Mouse (Mus musculus): ENCODE data around the gene Rabgef1. TPM values are rescaled to one million over a fixed set of nuclear protein-coding genes. Genes with fewer than 3 reads are reported as not detected.

The Rabgef1 gene
- polyA plus RNA-seq, 1 experiment from 2014 or later: 27.0 TPM

GRCm38 (mm10) chr5:130180362-130180761 lies 8.8 kb downstream of the Rabgef1 start:
- 76% methylated on average over 7 of the region's 7 CpGs for WGBS
- Histone ChIP-seq H3K4me2 (ENCODE audit: low read depth, low read length, severe bottlenecking) (no peak overlapping the region), H3K27me3 (ENCODE audit: control insufficient read depth, insufficient read depth, low read length) (no peaks in the 10 kb centered on the region), H3K4me3 (ENCODE audit: low read depth, low read length) (no peak overlapping the region), H3K4me1 (replicated peaks; ENCODE audit: control insufficient read depth, insufficient read depth, low read length) (no peaks in the 10 kb centered on the region), H3K9ac (ENCODE audit: low read length) (no peak overlapping the region), H3K36me3 (ENCODE audit: control insufficient read depth, insufficient read depth, low read length) (no peaks in the 10 kb centered on the region), H3K27ac (ENCODE audit: low read depth, low read length) (no peak overlapping the region), H3K9me3 (ENCODE audit: control insufficient read depth, low read length) (no peaks in the 10 kb centered on the region)
- ATAC-seq (replicated peaks; ENCODE audit: low FRiP score): no peak
- DNase-seq (ENCODE audit: low spot score): no peak

GRCm38 (mm10) chr5:130181740-130182540 lies 10.3 kb downstream of the Rabgef1 start:
- WGBS: 91% methylated on average over 6 of the region's 6 CpGs
- Histone ChIP-seq H3K4me3 (ENCODE audit: low read depth, low read length) (no peak overlapping the region), H3K4me1 (replicated peaks; ENCODE audit: control insufficient read depth, insufficient read depth, low read length) (no peaks in the 10 kb centered on the region), H3K27me3 (ENCODE audit: control insufficient read depth, insufficient read depth, low read length) (no peaks in the 10 kb centered on the region), H3K9ac (ENCODE audit: low read length) (no peak overlapping the region), H3K9me3 (ENCODE audit: control insufficient read depth, low read length) (no peaks in the 10 kb centered on the region), H3K36me3 (ENCODE audit: control insufficient read depth, insufficient read depth, low read length) (no peaks in the 10 kb centered on the region), H3K27ac (ENCODE audit: low read depth, low read length) (no peak overlapping the region), H3K4me2 (ENCODE audit: low read depth, low read length, severe bottlenecking) (no peak overlapping the region)
- ATAC-seq (replicated peaks; ENCODE audit: low FRiP score): no peak
- DNase-seq (ENCODE audit: low spot score): no peak

- Histone ChIP-seq H3K4me2 (ENCODE audit: low read depth, low read length, severe bottlenecking) (no peak overlapping the region), H3K9ac (ENCODE audit: low read length) (no peak overlapping the region), H3K27ac (ENCODE audit: low read depth, low read length) (no peak overlapping the region), H3K36me3 (ENCODE audit: control insufficient read depth, insufficient read depth, low read length) (no peaks in the 10 kb centered on the region; the same call in 1 of the 2 replicates), H3K9me3 (ENCODE audit: control insufficient read depth, low read length) (no peaks in the 10 kb centered on the region), H3K4me1 (replicated peaks; ENCODE audit: control insufficient read depth, insufficient read depth, low read length) (no peaks in the 10 kb centered on the region), H3K27me3 (ENCODE audit: control insufficient read depth, insufficient read depth, low read length) (no peaks in the 10 kb centered on the region), H3K4me3 (ENCODE audit: low read depth, low read length) (no peak overlapping the region)
- ATAC-seq (replicated peaks; ENCODE audit: low FRiP score) (no peak), DNase-seq (ENCODE audit: low spot score) (no peak)
- WGBS: 91% methylated on average over 3 of the region's 3 CpGs
Measured at GRCm38 (mm10) chr5:130182541-130182821, 10.9 kb downstream of the Rabgef1 start.

GRCm38 (mm10) chr5:130184193-130184856 lies 12.7 kb downstream of the Rabgef1 start:
- H3K9ac ChIP-seq (ENCODE audit: low read length): no peak overlapping the region
- no peaks in the 10 kb centered on the region; the same call in 1 of the 2 replicates for H3K36me3 ChIP-seq (ENCODE audit: control insufficient read depth, insufficient read depth, low read length)
- WGBS: 93% methylated on average over 9 of the region's 9 CpGs
- DNase-seq (ENCODE audit: low spot score) (no peak), ATAC-seq (replicated peaks; ENCODE audit: low FRiP score) (no peak)
- no peak overlapping the region for H3K4me2 ChIP-seq (ENCODE audit: low read depth, low read length, severe bottlenecking)
- H3K27ac ChIP-seq (ENCODE audit: low read depth, low read length): no peak overlapping the region
- H3K4me1 ChIP-seq (replicated peaks; ENCODE audit: control insufficient read depth, insufficient read depth, low read length): no peaks in the 10 kb centered on the region
- H3K27me3 ChIP-seq (ENCODE audit: control insufficient read depth, insufficient read depth, low read length): no peaks in the 10 kb centered on the region
- no peaks in the 10 kb centered on the region for H3K9me3 ChIP-seq (ENCODE audit: control insufficient read depth, low read length)
- no peak overlapping the region for H3K4me3 ChIP-seq (ENCODE audit: low read depth, low read length)

GRCm38 (mm10) chr5:130185312-130185711 lies 13.7 kb downstream of the Rabgef1 start:
- Histone ChIP-seq H3K9me3 (ENCODE audit: control insufficient read depth, low read length) (no peaks in the 10 kb centered on the region), H3K27me3 (ENCODE audit: control insufficient read depth, insufficient read depth, low read length) (no peaks in the 10 kb centered on the region), H3K4me3 (ENCODE audit: low read depth, low read length) (no peak overlapping the region), H3K27ac (ENCODE audit: low read depth, low read length) (no peak overlapping the region), H3K36me3 (ENCODE audit: control insufficient read depth, insufficient read depth, low read length) (no peaks in the 10 kb centered on the region; the same call in 1 of the 2 replicates), H3K9ac (ENCODE audit: low read length) (no peak overlapping the region), H3K4me1 (replicated peaks; ENCODE audit: control insufficient read depth, insufficient read depth, low read length) (no peaks in the 10 kb centered on the region), H3K4me2 (ENCODE audit: low read depth, low read length, severe bottlenecking) (no peak overlapping the region)
- ATAC-seq (replicated peaks; ENCODE audit: low FRiP score) (no peak), DNase-seq (ENCODE audit: low spot score) (no peak)
- WGBS: 90% methylated on average over 6 of the region's 6 CpGs

- Histone ChIP-seq H3K27ac (ENCODE audit: low read depth, low read length) (no peak overlapping the region), H3K27me3 (ENCODE audit: control insufficient read depth, insufficient read depth, low read length) (no peaks in the 10 kb centered on the region), H3K4me1 (replicated peaks; ENCODE audit: control insufficient read depth, insufficient read depth, low read length) (no peaks in the 10 kb centered on the region), H3K36me3 (ENCODE audit: control insufficient read depth, insufficient read depth, low read length) (no peaks in the 10 kb centered on the region; the same call in 1 of the 2 replicates), H3K9me3 (ENCODE audit: control insufficient read depth, low read length) (no peaks in the 10 kb centered on the region), H3K4me3 (ENCODE audit: low read depth, low read length) (no peak overlapping the region), H3K4me2 (ENCODE audit: low read depth, low read length, severe bottlenecking) (no peak overlapping the region), H3K9ac (ENCODE audit: low read length) (no peak overlapping the region)
- WGBS: 52% methylated on average over 7 of the region's 7 CpGs
- DNase-seq (ENCODE audit: low spot score) (no peak), ATAC-seq (replicated peaks; ENCODE audit: low FRiP score) (no peak)
Measured at GRCm38 (mm10) chr5:130187383-130187782, 15.8 kb downstream of the Rabgef1 start.

- DNase-seq (ENCODE audit: low spot score) (no peak), ATAC-seq (replicated peaks; ENCODE audit: low FRiP score) (no peak)
- Histone ChIP-seq H3K27me3 (ENCODE audit: control insufficient read depth, insufficient read depth, low read length) (no peaks in the 10 kb centered on the region), H3K4me1 (replicated peaks; ENCODE audit: control insufficient read depth, insufficient read depth, low read length) (no peaks in the 10 kb centered on the region), H3K27ac (ENCODE audit: low read depth, low read length) (no peak overlapping the region), H3K4me3 (ENCODE audit: low read depth, low read length) (no peak overlapping the region), H3K9ac (ENCODE audit: low read length) (no peak overlapping the region), H3K4me2 (ENCODE audit: low read depth, low read length, severe bottlenecking) (no peak overlapping the region), H3K9me3 (ENCODE audit: control insufficient read depth, low read length) (no peaks in the 10 kb centered on the region), H3K36me3 (ENCODE audit: control insufficient read depth, insufficient read depth, low read length) (no peaks in the 10 kb centered on the region; the same call in 1 of the 2 replicates)
- WGBS: 94% methylated on average over 6 of the region's 6 CpGs
Measured at GRCm38 (mm10) chr5:130190909-130191308, 19.3 kb downstream of the Rabgef1 start.

- Histone ChIP-seq H3K4me1 (replicated peaks; ENCODE audit: control insufficient read depth, insufficient read depth, low read length) (no peaks in the 10 kb centered on the region), H3K27me3 (ENCODE audit: control insufficient read depth, insufficient read depth, low read length) (no peaks in the 10 kb centered on the region), H3K4me3 (ENCODE audit: low read depth, low read length) (no peak overlapping the region), H3K9ac (ENCODE audit: low read length) (no peak overlapping the region), H3K27ac (ENCODE audit: low read depth, low read length) (no peak overlapping the region), H3K4me2 (ENCODE audit: low read depth, low read length, severe bottlenecking) (no peak overlapping the region), H3K36me3 (ENCODE audit: control insufficient read depth, insufficient read depth, low read length) (no peaks in the 10 kb centered on the region; the same call in 1 of the 2 replicates), H3K9me3 (ENCODE audit: control insufficient read depth, low read length) (no peaks in the 10 kb centered on the region)
- DNase-seq (ENCODE audit: low spot score): no peak
- ATAC-seq (replicated peaks; ENCODE audit: low FRiP score): no peak
- 94% methylated on average over 6 of the region's 6 CpGs for WGBS
Measured at GRCm38 (mm10) chr5:130191865-130192264, 20.3 kb downstream of the Rabgef1 start.

All from forebrain, embryonic 11.5 days (tissue).